Mouse (Mus musculus) thymus, postnatal 14 days (tissue): ENCODE results near the gene Gm20388.
"Not testable (repeated sequence)": the region's sequence is repeated elsewhere in the genome, so short reads cannot be mapped to it uniquely, and the experiment has no call there.

Source experiments
- DNase-seq: peaks from one replicate; pipeline ENCODE4 v3.0.0; 2021

Gene Gm20388

GRCm38 (mm10) chr8:121580465-121580864, 1669.8 kb downstream of the Gm20388 start:
- DNase-seq = no peak

GRCm38 (mm10) chr8:121583653-121584052, 1673.0 kb downstream of the Gm20388 start:
- DNase-seq = no peak

DNA sequence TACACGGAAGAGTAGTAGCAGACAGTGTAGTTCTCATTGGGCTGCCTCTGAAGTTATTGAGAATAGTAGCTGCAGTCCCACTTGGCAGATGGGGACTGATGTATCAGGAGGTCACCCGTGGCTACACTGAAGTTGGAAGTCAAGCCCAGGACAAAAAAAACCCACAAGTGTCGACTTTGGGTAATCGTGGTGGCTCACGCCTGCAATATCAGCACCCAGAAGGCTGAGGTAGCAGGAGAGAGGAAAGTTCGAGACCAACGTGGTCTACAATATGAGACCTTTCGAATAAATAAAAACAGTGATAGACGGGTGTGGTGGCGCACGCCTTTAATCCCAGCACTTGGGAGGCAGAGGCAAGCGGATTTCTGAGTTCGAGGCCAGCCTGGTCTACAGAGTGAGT, 1674.1 kb downstream of the Gm20388 start:
- DNase-seq = no peak

DNA sequence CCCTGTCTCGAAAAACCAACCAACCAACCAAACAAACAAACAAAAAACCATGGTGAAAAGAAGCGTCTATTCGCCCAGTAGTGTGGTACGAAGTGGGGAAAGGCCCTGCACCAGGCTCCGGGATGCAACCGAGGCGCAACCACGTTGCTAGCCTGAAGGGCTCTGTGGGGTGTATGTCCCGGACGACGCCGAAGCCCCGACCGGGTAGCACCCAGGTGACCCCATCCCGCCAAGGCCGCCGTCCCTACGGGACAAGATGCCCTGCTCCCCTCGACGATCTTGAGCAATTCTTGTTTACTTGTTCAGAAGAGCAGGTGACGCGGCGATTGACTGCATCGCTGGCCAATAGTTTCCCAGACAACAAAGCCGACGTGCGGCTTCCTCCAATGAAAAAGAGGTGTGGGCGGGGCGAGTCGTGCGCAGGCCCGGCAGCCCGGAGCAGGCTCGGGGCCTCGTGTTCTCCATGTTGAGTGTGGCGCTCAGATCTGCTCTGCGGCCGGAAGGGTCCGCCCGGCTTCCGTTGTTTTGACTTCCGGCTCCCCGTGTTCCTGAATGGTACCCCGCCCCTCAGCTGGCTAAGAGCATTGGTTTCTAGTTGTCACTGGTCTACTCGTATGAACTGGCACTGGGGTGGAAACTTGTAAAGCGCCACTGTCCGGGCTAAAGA, 1674.7 kb downstream of the Gm20388 start:
- peak; percentile 100 for DNase-seq

- no peak for DNase-seq
Observed at GRCm38 (mm10) chr8:121588750-121589149, 1678.1 kb downstream of the Gm20388 start.

DNA sequence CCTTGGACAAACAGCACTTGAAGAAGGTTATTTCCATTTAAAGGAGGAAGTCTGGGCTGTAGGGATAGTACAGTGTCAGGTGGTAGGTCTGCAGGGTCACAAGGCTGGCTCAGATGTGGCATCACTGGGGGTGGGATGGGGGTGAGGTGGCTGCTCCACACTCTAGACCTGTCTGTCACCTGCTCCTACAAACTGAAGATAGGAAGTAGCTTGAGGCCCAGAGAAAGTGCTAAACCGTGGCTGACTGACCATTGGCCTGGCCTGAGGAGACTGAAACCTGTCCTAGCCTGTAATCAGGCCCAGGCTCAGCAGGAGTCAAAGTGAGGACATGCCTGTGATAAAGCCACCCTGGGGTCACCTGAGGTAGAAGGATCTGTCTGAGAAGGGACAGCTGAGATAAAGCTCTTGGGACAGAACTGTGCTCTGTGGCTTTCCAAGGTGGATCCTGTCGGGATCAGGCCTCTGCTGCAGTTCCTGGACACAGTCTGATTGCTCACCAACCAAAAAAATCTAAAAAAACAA, 1678.6 kb downstream of the Gm20388 start:
- DNase-seq = no peak

DNA sequence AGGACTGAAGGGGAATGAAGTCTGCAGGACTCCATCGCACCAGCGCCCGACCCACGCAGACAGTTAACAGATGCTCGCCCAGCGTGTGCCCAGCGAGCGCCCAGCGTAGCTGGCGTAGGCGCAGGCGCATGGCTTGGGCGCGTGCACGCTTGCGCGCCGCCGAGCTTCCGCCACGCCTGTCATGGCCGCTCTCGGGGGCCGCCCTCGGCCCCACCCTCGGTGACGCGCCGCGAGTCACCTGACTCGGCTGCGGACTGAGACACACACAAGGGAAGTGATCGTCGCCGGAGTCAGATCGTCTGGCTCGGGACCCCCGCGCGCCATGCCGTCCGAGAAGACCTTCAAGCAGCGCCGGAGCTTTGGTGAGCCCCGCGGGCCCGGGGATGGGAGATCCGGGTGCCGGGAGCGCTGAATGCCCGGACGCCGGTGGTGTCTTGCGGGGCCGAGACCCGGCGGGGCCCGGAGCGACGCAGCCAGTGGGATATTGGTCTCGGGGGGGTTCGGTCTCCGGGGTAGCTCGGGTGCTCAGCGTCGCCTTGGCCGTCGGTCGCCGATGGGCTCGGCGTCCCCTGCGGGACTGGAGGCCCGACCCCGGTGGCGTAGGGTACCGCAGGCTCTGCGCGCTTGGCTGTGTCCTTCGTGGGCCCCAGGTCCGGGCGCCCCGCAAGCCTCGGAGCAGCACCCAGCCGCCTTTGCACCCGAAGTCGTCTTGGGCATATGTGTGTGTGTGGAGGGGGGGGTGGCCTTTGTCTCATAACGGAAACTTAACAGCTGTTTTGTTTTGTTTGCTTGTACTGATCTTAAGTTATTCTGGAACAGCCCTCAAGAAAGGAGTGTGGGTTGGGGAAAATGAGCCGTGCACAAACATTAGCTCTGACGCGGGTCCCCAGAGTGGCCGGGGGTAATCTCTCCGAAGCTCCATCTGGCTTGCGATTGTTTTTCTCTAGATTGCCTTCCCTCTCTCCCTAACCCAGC, 1679.8 kb downstream of the Gm20388 start, which contains the start of gene Map1lc3b:
TSS of gene Map1lc3b (plus strand) at position 159 of the 975 bp plus-strand sequence.
- peak; percentile 97 for DNase-seq

DNA sequence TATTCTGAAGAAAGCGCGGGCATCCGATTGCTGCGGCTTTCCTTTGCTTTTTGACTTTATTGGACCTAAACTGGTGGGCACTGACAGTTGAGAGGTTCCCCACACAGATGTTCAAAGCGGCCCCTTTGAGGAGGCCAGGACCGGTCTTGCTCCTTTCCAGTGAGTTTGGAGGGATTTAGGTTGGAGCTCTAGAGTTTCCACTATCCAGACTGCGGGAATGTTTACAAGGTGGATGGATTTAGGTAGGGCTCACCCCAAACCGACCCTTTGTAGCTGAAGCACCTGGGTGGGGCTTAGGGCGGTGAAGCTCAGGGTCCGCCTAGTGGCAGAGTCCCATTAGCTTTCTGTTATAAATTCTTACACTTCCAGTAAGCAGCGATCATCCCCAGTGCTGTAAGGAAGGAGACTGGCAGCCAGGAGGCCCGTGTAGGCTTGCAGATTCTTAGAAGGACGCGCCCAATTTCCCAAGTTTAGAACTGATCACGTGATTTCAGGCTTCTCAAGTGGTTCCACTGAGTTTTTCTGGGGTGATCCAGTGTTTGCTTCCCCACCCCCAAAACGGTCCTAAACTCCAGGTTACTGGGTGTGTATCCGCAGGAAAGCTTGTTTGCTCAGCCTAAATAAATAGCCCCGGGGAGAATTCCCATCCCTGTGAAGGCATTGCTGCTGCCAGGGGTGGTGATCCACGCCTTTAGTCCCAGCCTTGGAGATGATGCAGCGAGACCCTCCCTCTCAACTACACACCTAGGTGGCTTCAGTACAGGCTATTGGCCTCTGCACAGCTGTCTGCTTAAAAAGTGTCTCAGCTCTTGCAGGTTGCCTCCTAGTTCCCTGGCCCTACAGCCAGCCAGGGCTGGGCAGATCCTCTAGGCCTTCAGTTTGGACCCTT, 1680.8 kb downstream of the Gm20388 start:
- DNase-seq = peak; percentile 76

- no peak for DNase-seq
Observed at GRCm38 (mm10) chr8:121593293-121593692, 1682.7 kb downstream of the Gm20388 start.

DNA sequence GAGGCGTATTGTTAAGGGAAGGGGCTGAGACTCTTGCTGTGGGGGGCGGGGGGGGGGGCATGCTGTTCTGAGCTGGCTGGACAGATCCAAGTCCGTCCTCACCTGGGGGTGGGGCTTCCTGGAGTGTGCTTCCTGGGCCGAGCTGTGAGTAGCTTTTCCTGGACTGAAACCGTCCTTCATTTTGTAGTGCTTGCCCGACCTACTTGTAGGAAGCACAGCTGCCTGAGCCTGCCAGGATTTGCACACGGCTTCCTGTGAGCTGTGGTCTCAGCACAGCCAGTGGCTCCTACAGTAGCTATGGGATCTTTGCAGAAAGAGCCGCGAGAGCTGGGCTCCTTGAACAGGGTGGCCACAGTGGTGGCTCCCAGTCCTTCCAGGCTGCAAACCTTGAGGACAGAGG, 1683.3 kb downstream of the Gm20388 start:
- no peak for DNase-seq

DNA sequence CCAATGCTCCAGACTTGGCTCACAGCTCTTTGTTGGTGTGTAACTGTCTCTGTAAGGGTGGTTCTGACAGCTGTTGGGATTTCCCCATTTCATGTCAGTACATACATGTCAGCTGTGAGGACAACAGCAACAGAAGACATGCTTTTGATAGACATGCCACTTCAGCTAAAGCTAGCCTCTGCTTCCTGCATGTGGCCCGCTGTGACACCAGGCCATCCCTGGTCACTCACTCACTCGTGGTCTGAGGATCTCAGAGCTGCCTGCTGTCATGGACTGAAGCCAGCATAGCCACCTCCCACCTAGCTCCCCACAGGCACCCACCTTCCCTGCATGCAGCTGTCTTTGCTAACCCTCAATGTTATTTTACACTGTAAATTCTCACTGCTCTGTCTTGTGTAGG, 1686.9 kb downstream of the Gm20388 start:
- DNase-seq = not testable (repeated sequence)

DNA sequence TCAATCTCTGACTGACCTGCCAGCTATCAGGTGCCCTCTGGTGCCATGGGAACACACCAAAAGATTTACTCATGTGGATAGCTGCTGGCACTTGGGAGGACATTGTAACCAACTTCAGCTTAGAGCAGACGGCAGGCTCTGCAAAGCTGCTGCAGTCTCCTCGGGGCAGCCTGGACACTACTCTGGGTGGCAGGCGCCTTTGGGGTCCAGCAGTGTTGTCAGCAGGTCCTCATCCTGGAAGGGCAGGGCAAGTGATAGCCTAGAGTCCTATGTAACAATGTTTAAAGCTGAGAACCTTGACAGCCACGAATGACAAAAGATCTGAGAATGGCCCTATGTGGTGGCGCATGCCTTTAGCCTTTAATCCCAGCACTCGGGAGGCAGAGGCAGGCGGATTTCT, 1687.5 kb downstream of the Gm20388 start:
- DNase-seq = no peak

- peak; percentile 82 for DNase-seq
Observed at GRCm38 (mm10) chr8:121598892-121599291, 1688.3 kb downstream of the Gm20388 start.

DNA sequence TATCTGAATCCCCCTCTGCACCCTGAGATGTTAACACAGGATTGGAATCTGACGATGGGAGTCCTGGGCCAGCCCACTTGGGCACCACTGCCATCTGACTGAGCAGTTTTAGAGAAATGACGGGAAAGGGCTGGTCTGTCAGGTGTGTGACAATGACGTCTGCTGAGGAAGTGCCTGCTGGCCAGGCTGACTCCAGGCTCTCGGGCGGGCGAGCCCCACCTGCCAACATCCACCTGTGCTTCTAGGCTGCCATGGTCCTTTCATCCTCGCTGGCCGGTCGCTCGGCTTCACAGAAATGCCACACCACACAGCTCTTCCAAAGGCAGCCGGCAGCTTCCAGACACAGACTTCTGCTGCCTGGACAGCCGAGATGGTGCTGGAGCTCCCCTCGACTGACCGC, 1689.2 kb downstream of the Gm20388 start:
- DNase-seq = no peak

DNA sequence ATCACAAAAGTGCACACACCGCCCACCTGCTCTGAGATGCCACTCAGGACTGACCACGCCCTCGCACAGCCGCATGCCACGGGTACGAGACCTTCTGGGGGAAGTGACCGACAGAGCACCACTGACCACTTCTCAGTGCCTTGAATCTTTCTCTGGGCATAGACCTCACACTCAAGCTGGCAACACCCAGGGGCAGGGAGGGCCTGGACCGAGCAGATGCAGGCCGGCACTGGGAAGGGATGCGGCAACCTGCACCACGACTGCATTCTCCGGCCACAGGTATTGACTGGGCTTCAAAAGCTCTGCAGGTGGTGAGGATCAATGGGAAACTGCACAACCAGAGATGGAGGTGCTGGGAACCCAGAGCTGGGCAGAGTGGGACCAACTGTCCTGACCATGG, 1691.8 kb downstream of the Gm20388 start:
- no peak for DNase-seq

- DNase-seq = peak; percentile 75
Observed at GRCm38 (mm10) chr8:121602860-121603259, 1692.2 kb downstream of the Gm20388 start.

DNA sequence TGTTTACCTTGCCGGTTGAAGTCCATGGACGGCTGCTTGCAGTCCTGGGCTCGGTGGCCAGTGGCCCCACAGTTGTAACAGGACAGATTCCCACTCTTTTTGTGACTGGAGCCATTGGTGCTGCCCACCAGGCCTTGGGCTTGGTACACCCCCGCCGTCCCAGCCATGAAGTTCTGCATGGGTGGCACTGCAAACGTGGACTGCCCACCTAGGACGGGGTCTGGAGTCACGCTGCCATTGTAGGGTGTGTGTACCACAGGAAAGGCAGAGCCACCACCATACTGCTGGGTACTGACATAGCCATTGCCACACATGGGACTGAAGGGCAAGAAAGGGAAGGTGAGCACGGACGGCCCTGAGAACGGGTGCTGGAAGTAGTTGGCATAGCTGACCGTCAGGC, 1693.2 kb downstream of the Gm20388 start:
- no peak for DNase-seq

GRCm38 (mm10) chr8:121607661-121608060, 1697.0 kb downstream of the Gm20388 start:
- no peak for DNase-seq

GRCm38 (mm10) chr8:121609251-121609650, 1698.6 kb downstream of the Gm20388 start:
- DNase-seq = no peak

DNA sequence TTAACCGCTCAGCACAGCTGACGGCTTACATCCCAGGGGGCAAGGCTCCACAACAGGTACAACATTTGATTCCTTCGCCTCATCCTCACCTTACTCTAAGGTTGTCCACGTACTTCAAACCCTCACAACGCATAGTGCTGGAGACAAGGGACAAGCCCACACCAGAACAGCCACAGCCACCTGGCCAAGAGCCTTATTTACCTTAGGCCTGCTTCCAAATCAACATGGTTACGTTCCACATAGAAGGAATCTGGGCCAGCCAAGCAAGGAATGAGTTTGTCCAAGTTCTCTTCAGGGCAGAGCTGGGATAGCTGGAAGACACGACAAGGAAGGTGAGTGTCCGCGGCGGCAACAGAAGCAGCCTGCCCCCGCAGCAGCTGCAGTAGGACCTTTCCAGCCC, 1699.3 kb downstream of the Gm20388 start:
- no peak for DNase-seq

GRCm38 (mm10) chr8:121613419-121613818, 1702.8 kb downstream of the Gm20388 start:
- no peak for DNase-seq

GRCm38 (mm10) chr8:121619401-121619995, 1708.9 kb downstream of the Gm20388 start:
- no peak for DNase-seq
